Mouse (Mus musculus) G1E (cell line): ENCODE measurements at regions not wholly inside any gene's neighbourhood (a gene's known extent, or its start where the extent isn't known, plus 50 kb on each side); places are given as distances from the start of the nearest gene placed in this dataset.

Experiments used
- CTCF ChIP-seq: IDR thresholded peaks from 2 replicates; pipeline ENCODE4 v1.5.1; 2012; ENCODE audit warnings: low read depth, low read length, inconsistent platforms, mixed read lengths
- GATA1 ChIP-seq: IDR thresholded peaks from 2 replicates; pipeline ENCODE4 v1.6.1; 2012; ENCODE audit warnings: borderline replicate concordance, low read length, inconsistent platforms, mixed read lengths
- POLR2AphosphoS5 ChIP-seq: IDR thresholded peaks from 2 replicates; pipeline ENCODE4 v1.6.1; 2012; ENCODE audit warnings: low read depth, low read length, inconsistent platforms; ENCODE audit not compliant: insufficient replicate concordance
- TAL1 ChIP-seq: conservative IDR thresholded peaks from 2 replicates; pipeline ENCODE4 v1.6.1; 2012; ENCODE audit warnings: low read depth, low read length, inconsistent platforms, mixed read lengths

GRCm38 (mm10) chr15:96878796-96879195, 177.0 kb downstream of the Slc38a4 start:
- TF ChIP-seq GATA1 (no peak), CTCF (no peak), POLR2AphosphoS5 (no peak), TAL1 (no peak)
